Mouse (Mus musculus): ENCODE measurements around the gene H2-Ke6. TPM values are rescaled to one million over a fixed set of nuclear protein-coding genes. Genes with fewer than 3 reads are reported as not detected.
"Not testable (repeated sequence)": the region's sequence is repeated elsewhere in the genome, so short reads cannot be mapped to it uniquely, and the experiment has no call there.

The H2-Ke6 gene
- total and polyA plus RNA-seq, 3 experiments: 44.7 to 77.5 (median 58.6) TPM

- Histone ChIP-seq H3K4me1 (ENCODE audit: insufficient read depth, low read depth, low read length) (peaks cover 6% of the 10 kb centered on the region; the same call in 1 of the 2 replicates), H3K4me3 (ENCODE audit: low read depth, low read length) (no peak overlapping the region), H3K36me3 (replicated peaks) (no peaks in the 10 kb centered on the region), H3K27me3 (ENCODE audit: insufficient read depth, low read length) (peaks cover 15% of the 10 kb centered on the region), H3K9me3 (replicated peaks) (peaks cover 8% of the 10 kb centered on the region)
- ATAC-seq (ENCODE audit: extremely low read depth, insufficient number of reproducible peaks, low FRiP score, poor library complexity, severe bottlenecking): no peak
- no peak for DNase-seq (ENCODE audit: low spot score)
- TF ChIP-seq GATA1 (IDR thresholded peaks at IDR 0.05; ENCODE audit: borderline replicate concordance, low read length) (no peak), GATA2 (IDR thresholded peaks at IDR 0.05; ENCODE audit: borderline replicate concordance, low read depth, low read length) (no peak), TAL1 (conservative IDR thresholded peaks at IDR 0.05; ENCODE audit: low read depth, low read length) (no peak), POLR2AphosphoS5 (IDR thresholded peaks at IDR 0.05; ENCODE audit: insufficient replicate concordance, low read depth, low read length) (no peak), CTCF (IDR thresholded peaks at IDR 0.05; ENCODE audit: low read depth, low read length) (no peak)
Measured at GRCm38 (mm10) chr17:33994959-33995358, 32.9 kb downstream of the H2-Ke6 start.

- DNase-seq (ENCODE audit: low spot score) (no peak), ATAC-seq (ENCODE audit: extremely low read depth, insufficient number of reproducible peaks, low FRiP score, poor library complexity, severe bottlenecking) (no peak)
- Histone ChIP-seq H3K9me3 (replicated peaks) (no peaks in the 10 kb centered on the region), H3K4me1 (ENCODE audit: insufficient read depth, low read depth, low read length) (peaks cover 6% of the 10 kb centered on the region; the same call in 1 of the 2 replicates), H3K4me3 (ENCODE audit: low read depth, low read length) (no peak overlapping the region), H3K27me3 (ENCODE audit: insufficient read depth, low read length) (peaks cover 18% of the 10 kb centered on the region), H3K36me3 (replicated peaks) (no peaks in the 10 kb centered on the region)
- TF ChIP-seq CTCF (IDR thresholded peaks at IDR 0.05; ENCODE audit: low read depth, low read length) (peak; percentile 62), TAL1 (conservative IDR thresholded peaks at IDR 0.05; ENCODE audit: low read depth, low read length) (no peak), POLR2AphosphoS5 (IDR thresholded peaks at IDR 0.05; ENCODE audit: insufficient replicate concordance, low read depth, low read length) (no peak), GATA1 (IDR thresholded peaks at IDR 0.05; ENCODE audit: borderline replicate concordance, low read length) (no peak)
Measured at GRCm38 (mm10) chr17:33991788-33992664, 35.8 kb downstream of the H2-Ke6 start.

GRCm38 (mm10) chr17:33982136-33982535, 45.7 kb downstream of the H2-Ke6 start:
- H3K36me3 ChIP-seq (replicated peaks): not testable (repeated sequence)

DNA sequence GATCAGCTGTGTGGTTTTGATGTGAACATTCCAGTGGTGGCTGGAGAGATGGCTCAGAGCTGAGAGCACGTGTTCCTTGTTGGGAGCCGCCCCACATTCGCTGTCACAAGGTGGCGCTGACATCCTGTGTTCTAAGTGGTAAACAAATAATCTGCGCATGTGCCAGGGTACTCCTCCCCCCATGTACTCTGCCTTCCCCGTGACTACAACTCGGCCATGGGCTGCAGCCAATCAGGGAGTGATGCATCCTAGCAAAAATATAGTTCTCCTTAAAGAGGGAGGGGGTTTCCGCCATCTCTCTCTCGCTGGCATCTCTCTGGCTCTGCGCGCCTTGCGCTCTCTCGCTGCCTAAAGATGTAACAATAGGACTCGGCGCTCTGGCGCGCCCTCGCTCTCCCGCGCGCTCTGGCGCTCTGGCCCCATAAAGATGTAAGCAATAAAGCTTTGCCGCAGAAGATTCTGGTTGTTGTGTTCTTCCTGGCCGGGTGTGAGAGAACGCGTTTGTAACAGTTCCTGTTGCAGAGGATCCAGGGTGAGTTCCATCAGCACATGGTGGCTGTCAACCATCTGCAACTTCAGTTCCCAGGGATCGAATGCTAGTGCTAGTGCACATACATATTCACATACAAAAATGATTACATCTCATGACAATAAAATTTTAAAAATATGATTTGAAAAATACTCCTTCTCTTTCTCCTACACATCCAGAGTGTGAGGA, 46.5 kb downstream of the H2-Ke6 start:
- ATAC-seq (ENCODE audit: extremely low read depth, insufficient number of reproducible peaks, low FRiP score, poor library complexity, severe bottlenecking) (peak; percentile 61; the same call in 1 of the 2 replicates), DNase-seq (ENCODE audit: low spot score) (peak; percentile 47)
- H3K4me1 ChIP-seq (ENCODE audit: insufficient read depth, low read depth, low read length): peaks cover 48% of the 10 kb centered on the region
- H3K9me3 ChIP-seq (replicated peaks); H3K36me3 ChIP-seq (replicated peaks): not testable (repeated sequence)
- TF ChIP-seq CTCF (IDR thresholded peaks at IDR 0.05; ENCODE audit: low read depth, low read length): peak; percentile 27; the same call in 1 of the 2 replicates
- peak overlapping the region; percentile 73 for H3K4me3 ChIP-seq (ENCODE audit: low read depth, low read length)
- peaks cover 15% of the 10 kb centered on the region for H3K27me3 ChIP-seq (ENCODE audit: insufficient read depth, low read length)

More at GRCm38 (mm10) chr17:33982136-33982535, 45.7 kb downstream of the H2-Ke6 start:
- not testable (repeated sequence) for DNase-seq (ENCODE audit: low spot score); ATAC-seq (ENCODE audit: extremely low read depth, insufficient number of reproducible peaks, low FRiP score, poor library complexity, severe bottlenecking); H3K4me3 ChIP-seq (ENCODE audit: low read depth, low read length); H3K9me3 ChIP-seq (replicated peaks)
- TF ChIP-seq CTCF (IDR thresholded peaks at IDR 0.05; ENCODE audit: low read depth, low read length): peak; percentile 36
- peaks cover 47% of the 10 kb centered on the region for H3K4me1 ChIP-seq (ENCODE audit: insufficient read depth, low read depth, low read length)
- peaks cover 15% of the 10 kb centered on the region for H3K27me3 ChIP-seq (ENCODE audit: insufficient read depth, low read length)

DNA sequence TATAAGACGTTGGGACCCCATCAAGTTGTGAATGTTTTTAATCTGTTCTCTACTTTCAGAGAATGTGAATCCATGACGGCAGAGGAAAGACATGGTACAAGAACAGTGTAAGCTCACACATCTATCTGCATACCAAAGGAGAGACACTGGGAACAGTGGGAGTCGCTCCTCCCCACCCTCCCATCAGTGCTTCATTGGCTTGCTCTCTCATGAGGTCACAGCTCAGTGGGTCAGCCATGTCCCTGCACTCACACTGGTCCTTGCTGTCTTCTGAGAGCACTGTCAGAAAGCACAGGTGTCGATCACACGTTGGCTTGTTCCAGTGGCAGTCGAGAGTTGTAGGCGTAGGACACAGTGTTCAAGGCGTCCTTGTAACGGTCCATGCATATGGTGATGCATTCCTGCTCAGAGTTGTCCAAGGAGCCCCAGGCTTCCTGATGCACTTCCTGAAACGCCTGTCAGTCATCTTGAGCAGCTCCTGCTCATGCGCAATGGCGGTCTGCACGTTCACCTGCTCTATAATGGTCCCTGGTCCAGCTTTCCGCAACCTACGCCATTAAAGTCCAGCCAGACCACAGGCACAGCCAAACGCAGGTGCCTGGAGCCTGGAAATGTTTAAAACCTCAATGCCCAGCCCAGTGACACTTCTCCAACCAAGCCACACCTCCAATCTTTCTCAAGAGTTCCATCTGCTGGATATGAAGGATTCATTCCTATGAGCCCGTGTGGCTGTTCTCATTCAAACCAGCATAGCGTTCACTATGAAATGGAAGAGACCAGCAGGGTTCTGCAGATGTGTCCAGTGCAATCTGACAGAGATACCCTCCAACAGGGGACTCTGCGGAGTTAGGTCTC, 47.5 kb downstream of the H2-Ke6 start:
- DNase-seq (ENCODE audit: low spot score) (no peak), ATAC-seq (ENCODE audit: extremely low read depth, insufficient number of reproducible peaks, low FRiP score, poor library complexity, severe bottlenecking) (no peak)
- H3K27me3 ChIP-seq (ENCODE audit: insufficient read depth, low read length): peaks cover 11% of the 10 kb centered on the region
- peaks cover 6% of the 10 kb centered on the region for H3K36me3 ChIP-seq (replicated peaks)
- TF ChIP-seq POLR2AphosphoS5 (IDR thresholded peaks at IDR 0.05; ENCODE audit: insufficient replicate concordance, low read depth, low read length) (no peak), CTCF (IDR thresholded peaks at IDR 0.05; ENCODE audit: low read depth, low read length) (no peak), GATA2 (IDR thresholded peaks at IDR 0.05; ENCODE audit: borderline replicate concordance, low read depth, low read length) (no peak), GATA1 (IDR thresholded peaks at IDR 0.05; ENCODE audit: borderline replicate concordance, low read length) (no peak), TAL1 (conservative IDR thresholded peaks at IDR 0.05; ENCODE audit: low read depth, low read length) (no peak)
- H3K9me3 ChIP-seq (replicated peaks): no peaks in the 10 kb centered on the region
- peak overlapping the region; percentile 73; the same call in 1 of the 2 replicates for H3K4me3 ChIP-seq (ENCODE audit: low read depth, low read length)
- peaks cover 48% of the 10 kb centered on the region for H3K4me1 ChIP-seq (ENCODE audit: insufficient read depth, low read depth, low read length)

GRCm38 (mm10) chr17:33979512-33980050, 48.3 kb downstream of the H2-Ke6 start:
- ATAC-seq (ENCODE audit: extremely low read depth, insufficient number of reproducible peaks, low FRiP score, poor library complexity, severe bottlenecking) (no peak), DNase-seq (ENCODE audit: low spot score) (no peak)
- H3K4me1 ChIP-seq (ENCODE audit: insufficient read depth, low read depth, low read length): peaks cover 48% of the 10 kb centered on the region
- TF ChIP-seq TAL1 (conservative IDR thresholded peaks at IDR 0.05; ENCODE audit: low read depth, low read length) (no peak), CTCF (IDR thresholded peaks at IDR 0.05; ENCODE audit: low read depth, low read length) (no peak), POLR2AphosphoS5 (IDR thresholded peaks at IDR 0.05; ENCODE audit: insufficient replicate concordance, low read depth, low read length) (no peak), GATA2 (IDR thresholded peaks at IDR 0.05; ENCODE audit: borderline replicate concordance, low read depth, low read length) (no peak), GATA1 (IDR thresholded peaks at IDR 0.05; ENCODE audit: borderline replicate concordance, low read length) (no peak)
- H3K36me3 ChIP-seq (replicated peaks): peaks cover 13% of the 10 kb centered on the region
- no peak overlapping the region; the same call in 1 of the 2 replicates for H3K4me3 ChIP-seq (ENCODE audit: low read depth, low read length)
- no peaks in the 10 kb centered on the region for H3K9me3 ChIP-seq (replicated peaks)
- H3K27me3 ChIP-seq (ENCODE audit: insufficient read depth, low read length): peaks cover 9% of the 10 kb centered on the region

Data from G1E (cell line).